ENCODE assay signal across 8 mouse cellular contexts in the genomic region with DNA sequence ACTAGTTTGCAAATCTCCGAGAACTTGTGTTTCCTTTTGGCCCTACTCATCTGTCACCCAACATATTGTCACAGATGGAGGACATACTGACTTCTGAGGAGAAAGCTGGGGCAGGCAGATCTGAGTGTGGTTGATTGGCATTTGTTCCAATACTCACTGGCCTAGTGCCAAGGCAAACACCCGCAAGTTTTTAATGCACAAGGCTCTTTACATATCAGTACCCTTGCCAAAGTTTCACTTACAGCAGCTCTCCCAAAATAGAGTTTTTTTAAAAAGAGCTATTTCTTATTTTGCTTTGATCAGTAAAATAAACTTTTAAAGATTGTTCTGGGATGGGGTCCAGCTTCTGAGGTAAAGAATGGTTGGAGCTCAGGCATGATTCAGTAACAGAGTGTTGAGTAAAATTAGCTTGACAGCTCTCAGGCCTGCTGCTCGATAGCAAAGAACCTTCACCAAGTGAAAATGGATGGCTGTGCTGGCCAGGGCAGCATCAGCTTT.
DNase-seq lines count a peak whose midpoint lies in the region; ATAC-seq lines count a peak whose summit lies in the region.

No protein-coding gene starts in this region.

- no peaks in the 10 kb centered on the region for H3K9me3 ChIP-seq in forebrain, embryonic 16.5 days (ENCODE audit: control insufficient read depth, low read length)

- peak; percentile 80 for ATAC-seq in forebrain, embryonic 16.5 days
- ATAC-seq in granulocyte monocyte progenitor cell, adult 5-6 weeks (replicated peaks; ENCODE audit: poor library complexity, severe bottlenecking), result no peak

- H3K4me1 ChIP-seq in forebrain, embryonic 16.5 days (replicated peaks; ENCODE audit: control insufficient read depth, insufficient read depth, low read length), result peaks cover 40% of the 10 kb centered on the region

- no peaks in the 10 kb centered on the region for H3K27me3 ChIP-seq in forebrain, embryonic 16.5 days (replicated peaks; ENCODE audit: control insufficient read depth, insufficient read depth, low read length)

- no peaks in the 10 kb centered on the region for H3K36me3 ChIP-seq in forebrain, embryonic 16.5 days (ENCODE audit: control insufficient read depth, insufficient read depth)

- no peak overlapping the region for H3K4me2 ChIP-seq in forebrain, embryonic 16.5 days (ENCODE audit: low read length)

- H3K9ac ChIP-seq in forebrain, embryonic 16.5 days (replicated peaks; ENCODE audit: low read depth, low read length), result no peak overlapping the region

- peak overlapping the region; percentile 72 for H3K27ac ChIP-seq in forebrain, embryonic 16.5 days (ENCODE audit: low read length)

- no peak overlapping the region for H3K4me3 ChIP-seq in forebrain, embryonic 16.5 days (replicated peaks; ENCODE audit: low read length)

- peak; percentile 14 for DNase-seq in cerebellum, adult 9-10 months
- DNase-seq in cerebellum, adult 11 months, result no peak
- DNase-seq in 3134 (ENCODE audit: extremely low read depth, insufficient read length, low spot score), result peak; percentile 14
- DNase-seq in layer of hippocampus, adult 11-12 months (ENCODE audit: low spot score), result peak; percentile 56
- DNase-seq in lung, postnatal 4 days, result peak; percentile 65 to 77
- DNase-seq in c-Kit-positive CD71-positive TER-119-positive erythroid progenitor cells, embryonic 14.5 days (ENCODE audit: low spot score), result no peak

- WGBS in forebrain, embryonic 16.5 days, result 12% methylated on average over 3 of the region's 3 CpGs

Comparison
In these comparisons a context has a peak if more than half of its experiments do, and no peak if none do; other contexts are left out.
1. DNase-seq: peak in cerebellum, adult 9-10 months (single experiment), 3134 (single experiment), layer of hippocampus, adult 11-12 months (single experiment) and lung, postnatal 4 days (2 of 2); none in cerebellum, adult 11 months (single experiment) and c-Kit-positive CD71-positive TER-119-positive erythroid progenitor cells, embryonic 14.5 days (single experiment).